ENCODE assay signal across 17 mouse cellular contexts in genomic region chr11:108409876-108410644, GRCm38 (mm10). TPM values are rescaled to one million over a fixed set of nuclear protein-coding genes. Genes with fewer than 3 reads are reported as not detected.
DNase-seq lines count a peak whose midpoint lies in the region; ATAC-seq lines count a peak whose summit lies in the region.
"Had no signal": no experiment of that assay in that cellular context is flagged by ENCODE, and none has a peak within 500 bp of the region (broad histone marks: within the 10 kb centered on the region; RNA-seq: fewer than 3 reads in every experiment).

No protein-coding gene starts in this region.

- peak; percentile 15; the same call in 1 of the 2 replicates for ATAC-seq in embryonic facial prominence, embryonic 12.5 days (ENCODE audit: insufficient number of reproducible peaks, insufficient read depth, low FRiP score, low TSS enrichment)
- ATAC-seq in hindbrain, embryonic 13.5 days (ENCODE audit: low FRiP score), result peak; percentile 52
- ATAC-seq: intestine, embryonic 15.5 days; Patski had no signal

- no peak overlapping the region for H3K27ac ChIP-seq in embryonic facial prominence, embryonic 12.5 days
- peak overlapping the region; percentile 14; the same call in 1 of the 2 replicates for H3K27ac ChIP-seq in hindbrain, embryonic 13.5 days
- H3K27ac ChIP-seq: intestine, embryonic 15.5 days; kidney, postnatal 0 days; limb, embryonic 12.5 days; macrophage had no signal

- peak; percentile 22 for DNase-seq in embryo, embryonic 10.5 days (ENCODE audit: low spot score)
- DNase-seq in embryo, embryonic 9.5 days (ENCODE audit: extremely low spot score), result no peak
- DNase-seq in left cerebral cortex, adult 9 months (ENCODE audit: low spot score in 2 of 2), result peak; percentile 48 to 55
- no peak for DNase-seq in left cerebral cortex, postnatal 10 days (ENCODE audit: extremely low spot score in 1 of 2, low spot score in 2 of 2)
- DNase-seq in ovary, postnatal 10 days (ENCODE audit: low spot score), result no peak
- DNase-seq in lung, postnatal 25 days (ENCODE audit: low spot score), result no peak
- DNase-seq: cerebellum, adult 18-20 months; embryo, embryonic 11 days; heart, adult 18-20 months had no signal

- no peaks in the 10 kb centered on the region for H3K36me3 ChIP-seq in embryonic facial prominence, embryonic 12.5 days
- H3K36me3 ChIP-seq in hindbrain, embryonic 13.5 days, result no peaks in the 10 kb centered on the region
- H3K36me3 ChIP-seq: intestine, embryonic 15.5 days; limb, embryonic 12.5 days had no signal

- H3K9ac ChIP-seq in embryonic facial prominence, embryonic 12.5 days, result no peak overlapping the region
- H3K9ac ChIP-seq in hindbrain, embryonic 13.5 days, result no peak overlapping the region
- H3K9ac ChIP-seq: intestine, embryonic 15.5 days; limb, embryonic 12.5 days had no signal

- H3K9me3 ChIP-seq in embryonic facial prominence, embryonic 12.5 days, result no peaks in the 10 kb centered on the region
- H3K9me3 ChIP-seq in hindbrain, embryonic 13.5 days, result no peaks in the 10 kb centered on the region
- H3K9me3 ChIP-seq: intestine, embryonic 15.5 days; limb, embryonic 12.5 days had no signal

- H3K27me3 ChIP-seq in embryonic facial prominence, embryonic 12.5 days, result no peaks in the 10 kb centered on the region
- no peaks in the 10 kb centered on the region for H3K27me3 ChIP-seq in hindbrain, embryonic 13.5 days
- H3K27me3 ChIP-seq: intestine, embryonic 15.5 days; limb, embryonic 12.5 days had no signal

- intact Hi-C loops in left cerebral cortex, postnatal 10 days (cut with DNase I), result no loop called here

- no peak overlapping the region for H3K4me2 ChIP-seq in embryonic facial prominence, embryonic 12.5 days (replicated peaks)
- H3K4me2 ChIP-seq in hindbrain, embryonic 13.5 days, result no peak overlapping the region
- H3K4me2 ChIP-seq: intestine, embryonic 15.5 days; limb, embryonic 12.5 days had no signal

- H3K4me1 ChIP-seq in embryonic facial prominence, embryonic 12.5 days, result no peaks in the 10 kb centered on the region
- 0 out of 2 replicates have a peak, but pooled peaks cover 5% of the 10 kb centered on the region for H3K4me1 ChIP-seq in hindbrain, embryonic 13.5 days (replicated peaks)
- H3K4me1 ChIP-seq: intestine, embryonic 15.5 days; limb, embryonic 12.5 days had no signal

- 54% methylated on average over 8 of the region's 9 CpGs for WGBS in embryonic facial prominence, embryonic 12.5 days
- 41% methylated on average over 8 of the region's 9 CpGs for WGBS in hindbrain, embryonic 13.5 days

- H3K4me3 ChIP-seq in embryonic facial prominence, embryonic 12.5 days, result no peak overlapping the region
- no peak overlapping the region for H3K4me3 ChIP-seq in hindbrain, embryonic 13.5 days
- H3K4me3 ChIP-seq: intestine, embryonic 15.5 days; limb, embryonic 12.5 days; myocyte had no signal

RNA-seq across cellular contexts. Expression of gene Cep112, which starts 14.9 kb away (rescaled TPM):
- total RNA-seq in left cerebral cortex, postnatal 10 days (2021), result 10 to 100 TPM in 1 of 2 experiments, 1 to 10 TPM in 1; 8.0 to 10.4 TPM
- 13.8 and 18.0 TPM in 2 replicates for polyA plus RNA-seq in embryonic facial prominence, embryonic 12.5 days (2016; fragmentation: Nextera tagmentation; extraction: Ambion mirVana)
- 11.2 and 12.0 TPM in 2 replicates for polyA plus RNA-seq in hindbrain, embryonic 13.5 days (2015; fragmentation: Nextera tagmentation; extraction: Ambion mirVana)

Comparison
In these comparisons a context has a peak if more than half of its experiments do, and no peak if none do; other contexts are left out.
1. DNase-seq: peak in embryo, embryonic 10.5 days (single experiment) and left cerebral cortex, adult 9 months (2 of 2); none in embryo, embryonic 9.5 days (single experiment), left cerebral cortex, postnatal 10 days (0 of 2), ovary, postnatal 10 days (single experiment) and lung, postnatal 25 days (single experiment).